Mouse (Mus musculus): ENCODE results near the gene Tradd. TPM values are rescaled to one million over a fixed set of nuclear protein-coding genes. Genes with fewer than 3 reads are reported as not detected.
"Not testable (repeated sequence)": the region's sequence is repeated elsewhere in the genome, so short reads cannot be mapped to it uniquely, and the experiment has no call there.

Gene Tradd
- polyA plus RNA-seq, 1 experiment from 2014 or later, result 18.3 TPM

GRCm38 (mm10) chr8:105232321-105232693, 32.1 kb downstream of the Tradd start:
- H3K36me3 ChIP-seq, result peaks cover 19% of the 10 kb centered on the region
- WGBS, result 90% methylated on average over 4 of the region's 4 CpGs
- not testable (repeated sequence) for H3K27ac ChIP-seq (replicated peaks); H3K27me3 ChIP-seq (replicated peaks); H3K9ac ChIP-seq; H3K4me2 ChIP-seq; H3K9me3 ChIP-seq; H3K4me3 ChIP-seq; H3K4me1 ChIP-seq; ATAC-seq (ENCODE audit: extremely low read depth, insufficient number of reproducible peaks, low FRiP score, low TSS enrichment)

GRCm38 (mm10) chr8:105231503-105232320, 32.7 kb downstream of the Tradd start:
- no peak overlapping the region for H3K4me3 ChIP-seq
- no peak overlapping the region for H3K4me2 ChIP-seq
- no peaks in the 10 kb centered on the region for H3K9me3 ChIP-seq
- no peak overlapping the region for H3K27ac ChIP-seq (replicated peaks)
- WGBS, result 80% methylated on average over 12 of the region's 12 CpGs
- H3K4me1 ChIP-seq, result 0 out of 2 replicates have a peak, but pooled peaks cover 7% of the 10 kb centered on the region
- H3K9ac ChIP-seq, result no peak overlapping the region
- ATAC-seq (ENCODE audit: extremely low read depth, insufficient number of reproducible peaks, low FRiP score, low TSS enrichment), result no peak
- peaks cover 19% of the 10 kb centered on the region for H3K36me3 ChIP-seq
- no peaks in the 10 kb centered on the region for H3K27me3 ChIP-seq (replicated peaks)

GRCm38 (mm10) chr8:105225917-105226316, 38.5 kb downstream of the Tradd start:
- 25% methylated on average over 6 of the region's 6 CpGs for WGBS
- peaks cover 21% of the 10 kb centered on the region for H3K4me1 ChIP-seq
- peak overlapping the region; percentile 82 for H3K4me2 ChIP-seq
- no peaks in the 10 kb centered on the region for H3K36me3 ChIP-seq
- no peaks in the 10 kb centered on the region for H3K9me3 ChIP-seq
- ATAC-seq (ENCODE audit: extremely low read depth, insufficient number of reproducible peaks, low FRiP score, low TSS enrichment), result no peak
- H3K9ac ChIP-seq, result peak overlapping the region; percentile 87
- peak overlapping the region; percentile 92; the same call in 1 of the 2 replicates for H3K27ac ChIP-seq (replicated peaks)
- H3K4me3 ChIP-seq, result peak overlapping the region; percentile 70
- no peaks in the 10 kb centered on the region for H3K27me3 ChIP-seq (replicated peaks)

- no peaks in the 10 kb centered on the region for H3K36me3 ChIP-seq
- peak overlapping the region; percentile 82 for H3K4me2 ChIP-seq
- H3K4me3 ChIP-seq, result peak overlapping the region; percentile 70
- peak overlapping the region; percentile 92 for H3K27ac ChIP-seq (replicated peaks)
- no peaks in the 10 kb centered on the region for H3K27me3 ChIP-seq (replicated peaks)
- no peaks in the 10 kb centered on the region for H3K9me3 ChIP-seq
- peak overlapping the region; percentile 87 for H3K9ac ChIP-seq
- WGBS, result under 1% methylated on average over 27 of the region's 27 CpGs
- H3K4me1 ChIP-seq, result peaks cover 18% of the 10 kb centered on the region
- no peak; the same call in none of the 2 replicates for ATAC-seq (ENCODE audit: extremely low read depth, insufficient number of reproducible peaks, low FRiP score, low TSS enrichment)
Measured at GRCm38 (mm10) chr8:105225272-105225593, 39.2 kb downstream of the Tradd start.

GRCm38 (mm10) chr8:105224413-105225271, 39.8 kb downstream of the Tradd start, which contains the start of gene D230025D16Rik:
Gene D230025D16Rik (plus strand): TSS chr8:105225145.
- H3K9me3 ChIP-seq, result no peaks in the 10 kb centered on the region
- H3K9ac ChIP-seq, result peak within 1 kb of the TSS; percentile 87
- H3K27ac ChIP-seq (replicated peaks), result peak within 1 kb of the TSS; percentile 92
- peak within 1 kb of the TSS; percentile 70 for H3K4me3 ChIP-seq
- H3K4me2 ChIP-seq, result peak within 1 kb of the TSS; percentile 82
- no peaks in the 10 kb centered on the region for H3K27me3 ChIP-seq (replicated peaks)
- no peaks in the 10 kb centered on the region for H3K36me3 ChIP-seq
- WGBS, result 3% methylated on average over 34 of the region's 34 CpGs
- peak; percentile 89; the same call in 1 of the 2 replicates for ATAC-seq (ENCODE audit: extremely low read depth, insufficient number of reproducible peaks, low FRiP score, low TSS enrichment)
- H3K4me1 ChIP-seq, result peaks cover 18% of the 10 kb centered on the region

- ATAC-seq (ENCODE audit: extremely low read depth, insufficient number of reproducible peaks, low FRiP score, low TSS enrichment), result no peak
- Histone ChIP-seq H3K4me3 (no peak overlapping the region), H3K27me3 (replicated peaks) (no peaks in the 10 kb centered on the region), H3K9me3 (no peaks in the 10 kb centered on the region), H3K4me1 (peaks cover 18% of the 10 kb centered on the region), H3K4me2 (peak overlapping the region; percentile 82), H3K36me3 (no peaks in the 10 kb centered on the region), H3K9ac (peak overlapping the region; percentile 87; the same call in 1 of the 2 replicates), H3K27ac (replicated peaks) (peak overlapping the region; percentile 92; the same call in 1 of the 2 replicates)
- WGBS, result 68% methylated on average over 7 of the region's 7 CpGs
Measured at GRCm38 (mm10) chr8:105223850-105224249, 40.6 kb downstream of the Tradd start.

GRCm38 (mm10) chr8:105217926-105218522, 46.4 kb downstream of the Tradd start:
- ATAC-seq (ENCODE audit: extremely low read depth, insufficient number of reproducible peaks, low FRiP score, low TSS enrichment), result no peak
- Histone ChIP-seq H3K9me3 (no peaks in the 10 kb centered on the region), H3K27me3 (replicated peaks) (no peaks in the 10 kb centered on the region), H3K4me2 (no peak overlapping the region), H3K4me3 (no peak overlapping the region), H3K9ac (no peak overlapping the region), H3K4me1 (no peaks in the 10 kb centered on the region), H3K36me3 (peaks cover 34% of the 10 kb centered on the region), H3K27ac (replicated peaks) (no peak overlapping the region)
- 72% methylated on average over 5 of the region's 5 CpGs for WGBS

- no peak for ATAC-seq (ENCODE audit: extremely low read depth, insufficient number of reproducible peaks, low FRiP score, low TSS enrichment)
- peaks cover 42% of the 10 kb centered on the region for H3K36me3 ChIP-seq
- no peaks in the 10 kb centered on the region for H3K9me3 ChIP-seq
- WGBS, result 86% methylated on average over 5 of the region's 5 CpGs
- H3K4me2 ChIP-seq, result no peak overlapping the region
- peaks cover 6% of the 10 kb centered on the region for H3K4me1 ChIP-seq
- no peak overlapping the region for H3K4me3 ChIP-seq
- no peak overlapping the region for H3K9ac ChIP-seq
- no peaks in the 10 kb centered on the region for H3K27me3 ChIP-seq (replicated peaks)
- no peak overlapping the region for H3K27ac ChIP-seq (replicated peaks)
Measured at GRCm38 (mm10) chr8:105214104-105214503, 50.3 kb downstream of the Tradd start.

GRCm38 (mm10) chr8:105209153-105210110, 55.0 kb downstream of the Tradd start:
- Histone ChIP-seq H3K4me3 (no peak overlapping the region), H3K4me1 (peaks cover 9% of the 10 kb centered on the region), H3K36me3 (peaks cover 42% of the 10 kb centered on the region), H3K27ac (replicated peaks) (peak overlapping the region; percentile 54; the same call in 1 of the 2 replicates), H3K9me3 (no peaks in the 10 kb centered on the region), H3K9ac (no peak overlapping the region), H3K27me3 (replicated peaks) (no peaks in the 10 kb centered on the region), H3K4me2 (no peak overlapping the region)
- ATAC-seq (ENCODE audit: extremely low read depth, insufficient number of reproducible peaks, low FRiP score, low TSS enrichment), result no peak
- WGBS, result 28% methylated on average over 1 of the region's 1 CpGs
